Mouse (Mus musculus): Measurements from ENCODE around the gene Lrwd1.

DNA sequence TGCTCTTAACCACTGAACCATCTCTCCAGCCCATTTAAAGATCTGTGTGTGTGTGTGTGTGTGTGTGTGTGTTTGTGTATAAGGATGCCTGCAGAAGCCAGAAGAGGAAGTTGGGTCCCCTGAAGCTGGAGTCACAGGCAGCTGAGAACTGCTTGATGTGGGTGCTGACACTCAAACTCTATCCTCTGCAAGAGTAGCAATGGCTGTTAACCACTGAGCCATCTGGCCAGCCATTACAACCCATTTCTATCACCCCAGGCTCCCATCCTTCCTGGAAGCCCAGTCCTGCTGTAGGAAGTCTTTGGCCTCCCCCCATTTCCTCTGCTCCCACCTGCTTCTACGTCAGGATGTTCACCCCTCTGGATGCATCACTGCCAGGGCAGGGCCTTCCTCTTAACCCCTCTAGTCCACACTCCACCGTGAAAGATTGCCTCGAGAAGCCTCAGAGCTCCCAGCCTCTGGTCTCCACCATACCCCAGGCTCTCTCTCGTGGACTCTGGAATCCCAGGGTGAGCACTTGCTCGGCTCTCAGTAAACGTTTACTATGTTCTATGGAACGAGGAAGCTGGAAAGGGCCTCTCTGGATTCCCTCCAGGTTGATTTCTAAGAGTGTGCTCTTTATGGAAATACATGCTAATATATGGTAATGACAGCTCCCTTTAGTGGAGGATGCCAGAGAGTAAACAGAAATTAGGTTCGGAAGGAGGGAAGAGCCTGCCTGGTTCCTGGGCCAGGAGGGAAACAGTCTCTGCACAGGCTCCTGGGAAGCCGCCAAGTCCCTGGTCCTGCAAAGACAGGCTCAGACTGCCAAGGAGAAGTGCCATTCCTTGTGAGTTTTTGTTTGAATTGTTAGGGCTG, 38.0 kb upstream of the Lrwd1 start:
- TF ChIP-seq GATA1 (IDR thresholded peaks at IDR 0.05; ENCODE audit: low read depth, low read length) = no peak
- no peak for TF ChIP-seq POLR2A (IDR thresholded peaks at IDR 0.05; ENCODE audit: control insufficient read depth in 1 of 2, insufficient read depth in 1 of 2, low read depth in 1 of 2, low read length in 2 of 2, poor library complexity in 1 of 2)
- TF ChIP-seq ZKSCAN1 (IDR thresholded peaks at IDR 0.05; ENCODE audit: low read depth, low read length) = no peak
- TF ChIP-seq BHLHE40 (IDR thresholded peaks at IDR 0.05; ENCODE audit: borderline replicate concordance, low read depth, low read length) = no peak
- TF ChIP-seq CTCF (IDR thresholded peaks at IDR 0.05 in 2 of 3, conservative IDR thresholded peaks at IDR 0.05 in 1 of 3; ENCODE audit: control insufficient read depth in 1 of 3, insufficient read depth in 1 of 3, low read depth in 2 of 3, low read length in 3 of 3, poor library complexity in 1 of 3, severe bottlenecking in 1 of 3) = no peak
- no peak for TF ChIP-seq MAX (IDR thresholded peaks at IDR 0.05; ENCODE audit: low read length)
- peak; percentile 19 to 45; a peak in 3 of 4 replicates for TF ChIP-seq EP300 (IDR thresholded peaks at IDR 0.05; ENCODE audit: low read depth in 1 of 2, low read length in 2 of 2)
- TF ChIP-seq SMC3 (IDR thresholded peaks at IDR 0.05; ENCODE audit: low read depth, low read length) = no peak
- no peak for TF ChIP-seq MAFK (IDR thresholded peaks at IDR 0.05; ENCODE audit: borderline replicate concordance, low read depth, low read length)
- 0 out of 2 replicates have a peak, but pooled peaks have one; percentile 24 for TF ChIP-seq HCFC1 (IDR thresholded peaks at IDR 0.05; ENCODE audit: low read depth, low read length)
- TF ChIP-seq MYB (IDR thresholded peaks at IDR 0.05; ENCODE audit: low read depth, low read length) = no peak
